ENCODE assay signal across 17 mouse cellular contexts in genomic region chr15:3341806-3342582, GRCm38 (mm10). TPM values are rescaled to one million over a fixed set of nuclear protein-coding genes. Genes with fewer than 3 reads are reported as not detected.
DNase-seq lines count a peak whose midpoint lies in the region; ATAC-seq and TF ChIP-seq lines count a peak whose summit lies in the region.
"Had no signal": no experiment of that assay in that cellular context is flagged by ENCODE, and none has a peak within 500 bp of the region (broad histone marks: within the 10 kb centered on the region; RNA-seq: fewer than 3 reads in every experiment).

No protein-coding gene starts in this region.

- H3K27me3 ChIP-seq in lung, postnatal 0 days (replicated peaks; ENCODE audit: insufficient read depth, low read length) = no peaks in the 10 kb centered on the region
- H3K27me3 ChIP-seq in limb, embryonic 14.5 days (ENCODE audit: control insufficient read depth, insufficient read depth, low read length) = no peaks in the 10 kb centered on the region
- H3K27me3 ChIP-seq: embryonic facial prominence, embryonic 13.5 days; intestine, embryonic 15.5 days had no signal

- 45% methylated on average over 4 of the region's 4 CpGs for WGBS in lung, postnatal 0 days
- WGBS in limb, embryonic 14.5 days = 79% methylated on average over 4 of the region's 4 CpGs

- TF ChIP-seq CTCF in lung, postnatal 0 days (IDR thresholded peaks at IDR 0.05) = no peak

- H3K4me3 ChIP-seq in lung, postnatal 0 days (ENCODE audit: low read depth, low read length) = no peak overlapping the region
- no peak overlapping the region for H3K4me3 ChIP-seq in limb, embryonic 14.5 days (replicated peaks; ENCODE audit: low read length)
- H3K4me3 ChIP-seq: embryonic facial prominence, embryonic 13.5 days; intestine, embryonic 15.5 days had no signal

- intact Hi-C loops in heart, postnatal 36 days (cut with DNase I) = no loop called here
- intact Hi-C loops in left cerebral cortex, postnatal 25 days (cut with DNase I) = loop anchor here (10.0 kb wide), 1 partner anchor 413 kb away; no protein-coding TSS in a partner anchor

- no peak for TF ChIP-seq POLR2A in limb, embryonic 14.5 days (IDR thresholded peaks at IDR 0.05; ENCODE audit: borderline replicate concordance, extremely low read depth, insufficient read depth, insufficient read length)

- no peak for ATAC-seq in lung, postnatal 0 days
- peak; percentile 64 for ATAC-seq in limb, embryonic 14.5 days (ENCODE audit: low FRiP score, low read depth)
- ATAC-seq: intestine, embryonic 15.5 days had no signal

- H3K4me2 ChIP-seq in lung, postnatal 0 days (replicated peaks; ENCODE audit: low read depth, low read length) = no peak overlapping the region
- H3K4me2 ChIP-seq in limb, embryonic 14.5 days (replicated peaks; ENCODE audit: low read depth, low read length, severe bottlenecking) = no peak overlapping the region
- H3K4me2 ChIP-seq: embryonic facial prominence, embryonic 13.5 days; intestine, embryonic 15.5 days had no signal

- no peaks in the 10 kb centered on the region for H3K9me3 ChIP-seq in lung, postnatal 0 days (ENCODE audit: low read length)
- H3K9me3 ChIP-seq in limb, embryonic 14.5 days (ENCODE audit: control insufficient read depth, low read length) = no peaks in the 10 kb centered on the region
- H3K9me3 ChIP-seq: intestine, embryonic 15.5 days had no signal

- peaks cover 6% of the 10 kb centered on the region; the same call in 1 of the 2 replicates for H3K36me3 ChIP-seq in lung, postnatal 0 days (ENCODE audit: insufficient read depth, low read length)
- H3K36me3 ChIP-seq in limb, embryonic 14.5 days (ENCODE audit: control insufficient read depth, insufficient read depth, low read length) = peaks cover 18% of the 10 kb centered on the region

- no peaks in the 10 kb centered on the region for H3K4me1 ChIP-seq in lung, postnatal 0 days (ENCODE audit: insufficient read depth, low read depth, low read length)
- H3K4me1 ChIP-seq in limb, embryonic 14.5 days (ENCODE audit: control insufficient read depth, insufficient read depth, low read length) = no peaks in the 10 kb centered on the region
- H3K4me1 ChIP-seq: embryonic facial prominence, embryonic 13.5 days; intestine, embryonic 15.5 days had no signal

- TF ChIP-seq EP300 in lung, postnatal 0 days (IDR thresholded peaks at IDR 0.05) = no peak

- H3K27ac ChIP-seq in lung, postnatal 0 days (ENCODE audit: low read length) = no peak overlapping the region
- no peak overlapping the region for H3K27ac ChIP-seq in limb, embryonic 14.5 days (replicated peaks; ENCODE audit: low read depth, low read length)
- H3K27ac ChIP-seq: embryonic facial prominence, embryonic 13.5 days; intestine, embryonic 15.5 days; kidney, postnatal 0 days had no signal

- DNase-seq in cerebellum, postnatal 14 days = peak; percentile 85 to 87
- no peak for DNase-seq in cerebellum, adult 11-12 months
- DNase-seq in heart, postnatal 36 days = peak; percentile 25 to 28
- DNase-seq in heart, adult 8-10 months (ENCODE audit: low spot score) = no peak
- DNase-seq in lung, postnatal 10 days = peak; percentile 68
- no peak for DNase-seq in lung, postnatal 0 days (ENCODE audit: low spot score)
- DNase-seq in limb, embryonic 14.5 days (ENCODE audit: low spot score) = peak; percentile 46
- no peak for DNase-seq in left cerebral cortex, postnatal 25 days (ENCODE audit: low spot score in 2 of 2)
- DNase-seq: cerebellum, adult 9-10 months; liver; right cerebral cortex, postnatal 25 days; thymus, postnatal 14 days had no signal

- no peak overlapping the region for H3K9ac ChIP-seq in lung, postnatal 0 days (replicated peaks; ENCODE audit: low read depth)
- H3K9ac ChIP-seq in limb, embryonic 14.5 days (ENCODE audit: low read depth, low read length, severe bottlenecking) = no peak overlapping the region
- H3K9ac ChIP-seq: embryonic facial prominence, embryonic 13.5 days; intestine, embryonic 15.5 days had no signal

RNA-seq across cellular contexts. Expression of gene Ccdc152, which starts 38.7 kb away (rescaled TPM):
- not detected for total RNA-seq in heart, postnatal 36 days (2021)
- under 1 TPM in 3 of 4 experiments, not detected in 1; 0.20 to 0.69 (median 0.38) TPM for total RNA-seq in heart, adult 8-10 months (2022)
- polyA plus RNA-seq in lung, postnatal 0 days (2015; fragmentation: Nextera tagmentation; extraction: Ambion mirVana) = 1.7 and 2.2 TPM in 2 replicates
- 0.56 and 0.77 TPM in 2 replicates for polyA plus RNA-seq in limb, embryonic 14.5 days (2012; rRNA removed)
- polyA plus RNA-seq in limb, embryonic 14.5 days (2014; fragmentation: Nextera tagmentation; extraction: Ambion mirVana) = 0.26 TPM in 1 of 2 replicates, not detected in the other
- not detected for total RNA-seq in left cerebral cortex, postnatal 25 days (2021)
- total RNA-seq: layer of hippocampus, postnatal 25 days; megakaryocyte progenitor cell, adult 5-6 weeks had no signal
- polyA plus RNA-seq: embryonic facial prominence, embryonic 13.5 days had no signal

Comparison
In these comparisons a context has a peak if more than half of its experiments do, and no peak if none do; other contexts are left out.
1. DNase-seq: peak in cerebellum, postnatal 14 days (2 of 2), heart, postnatal 36 days (2 of 2), lung, postnatal 10 days (single experiment) and limb, embryonic 14.5 days (single experiment); none in cerebellum, adult 11-12 months (single experiment), heart, adult 8-10 months (single experiment), lung, postnatal 0 days (single experiment) and left cerebral cortex, postnatal 25 days (0 of 2).